In the genomic region with DNA sequence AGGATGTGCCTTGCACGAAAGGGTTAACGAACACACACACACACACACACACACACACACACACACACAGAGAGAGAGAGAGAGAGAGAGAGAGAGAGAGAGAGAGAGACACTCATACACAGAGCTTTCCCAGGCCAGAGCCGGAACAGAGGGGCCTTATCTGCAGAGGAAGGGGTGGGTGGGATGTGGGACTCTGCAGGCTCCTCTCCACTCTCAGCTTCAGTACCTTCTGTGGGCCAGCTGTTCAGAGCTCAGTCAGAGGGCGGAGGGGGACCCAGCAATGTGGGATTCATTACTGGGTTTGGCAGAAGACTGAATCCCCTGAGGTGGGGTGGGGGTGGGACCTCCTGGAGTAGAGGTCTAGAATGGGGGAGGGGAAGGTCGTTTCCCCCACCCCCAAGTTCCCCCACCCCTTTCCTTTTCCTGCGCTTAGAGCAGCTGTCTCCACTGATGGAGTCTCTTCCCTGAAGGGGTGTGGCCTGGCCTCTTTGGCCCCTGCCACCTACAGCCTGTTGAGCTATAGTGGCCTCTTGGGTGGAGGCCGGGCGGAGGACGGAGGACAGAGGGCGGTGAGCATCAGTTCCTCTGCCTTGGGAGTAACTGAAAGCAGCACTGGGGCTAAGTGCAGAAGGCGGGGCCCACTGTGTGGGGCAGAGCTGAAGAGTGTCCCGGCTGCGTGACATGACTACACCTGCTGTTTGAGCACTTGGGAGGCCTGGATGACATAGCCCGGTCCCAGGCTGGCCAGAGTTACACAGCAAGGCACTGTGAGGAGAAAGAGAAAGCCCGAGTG, we compare ENCODE assay signal across 8 mouse cellular contexts.
DNase-seq lines count a peak whose midpoint lies in the region; ATAC-seq and TF ChIP-seq lines count a peak whose summit lies in the region.

No protein-coding gene starts in this region.

- DNase-seq in CH12.LX (ENCODE audit: extremely low read depth): peak; percentile 88
- no peak for DNase-seq in liver, adult 2 months (ENCODE audit: extremely low read depth, low read depth, low spot score)
- DNase-seq in monocyte, adult 2 months (ENCODE audit: low read depth in 1 of 2, low spot score in 2 of 2): peak; percentile 33 to 62
- DNase-seq in ovary, adult 18-20 months (ENCODE audit: low spot score): no peak
- no peak for DNase-seq in right cerebral cortex, postnatal 25 days
- DNase-seq in left cerebral cortex, postnatal 36 days (ENCODE audit: low spot score in 2 of 2): no peak

- H3K79me2 ChIP-seq in CH12.LX (replicated peaks; ENCODE audit: control insufficient read depth, extremely low read depth, insufficient read depth, poor library complexity, severe bottlenecking): peaks cover 29% of the 10 kb centered on the region
- peaks cover 63% of the 10 kb centered on the region for H3K79me2 ChIP-seq in liver, adult 2 months (ENCODE audit: control insufficient read depth, insufficient read depth, low read length)

- intact Hi-C loops in left cerebral cortex, postnatal 36 days (cut with DNase I): no loop called here

- peak overlapping the region; percentile 45 for H3K9ac ChIP-seq in CH12.LX (ENCODE audit: insufficient read depth, low read depth)
- no peak overlapping the region; the same call in 1 of the 2 replicates for H3K9ac ChIP-seq in heart, embryonic 15.5 days
- H3K9ac ChIP-seq in liver, adult 2 months (ENCODE audit: low read depth, low read length): no peak overlapping the region

- peak; percentile 39 for ATAC-seq in common myeloid progenitor, adult 5-6 weeks (replicated peaks; ENCODE audit: low read depth, poor library complexity, severe bottlenecking)
- ATAC-seq in heart, embryonic 15.5 days (replicated peaks; ENCODE audit: insufficient number of reproducible peaks, insufficient read depth, low FRiP score, low read depth): peak; percentile 77

- H3K27ac ChIP-seq in CH12.LX (ENCODE audit: insufficient read depth, low read depth): peak overlapping the region; percentile 97
- peak overlapping the region; percentile 77 for H3K27ac ChIP-seq in heart, embryonic 15.5 days
- H3K27ac ChIP-seq in liver, adult 2 months (replicated peaks; ENCODE audit: insufficient read depth, low read depth, low read length): peak overlapping the region; percentile 69

- H3K27me3 ChIP-seq in CH12.LX (replicated peaks): no peaks in the 10 kb centered on the region
- no peaks in the 10 kb centered on the region for H3K27me3 ChIP-seq in heart, embryonic 15.5 days
- H3K27me3 ChIP-seq in liver, adult 2 months (ENCODE audit: control insufficient read depth, insufficient read depth, low read length): no peaks in the 10 kb centered on the region

- H3K4me2 ChIP-seq in CH12.LX (ENCODE audit: insufficient read depth, low read depth, poor library complexity, severe bottlenecking): peak overlapping the region; percentile 72
- peak overlapping the region; percentile 41 for H3K4me2 ChIP-seq in heart, embryonic 15.5 days

- TF ChIP-seq CTCF in CH12.LX (conservative IDR thresholded peaks at IDR 0.05 in 1 of 2, IDR thresholded peaks at IDR 0.05 in 1 of 2; ENCODE audit: low read depth in 2 of 2, low read length in 2 of 2): peak in 1 of 2 experiments; percentile 9; a peak in 2 of 4 replicates
- TF ChIP-seq CTCF in liver, adult 2 months (IDR thresholded peaks at IDR 0.05; ENCODE audit: low read depth, low read length): no peak

- peak overlapping the region in 2 of 3 experiments; percentile 13 to 32 for H3K4me3 ChIP-seq in CH12.LX (replicated peaks in 1 of 3; ENCODE audit: low read depth in 2 of 3, low read length in 2 of 3, poor library complexity in 1 of 3)
- no peak overlapping the region for H3K4me3 ChIP-seq in heart, embryonic 15.5 days
- H3K4me3 ChIP-seq in liver, adult 2 months (ENCODE audit: insufficient read depth, low read depth, low read length): no peak overlapping the region

- H3K4me1 ChIP-seq in CH12.LX (ENCODE audit: control insufficient read depth in 1 of 2, insufficient read depth in 2 of 2): peaks cover 69 to 90% of the 10 kb centered on the region in 2 experiments
- peaks cover 85% of the 10 kb centered on the region for H3K4me1 ChIP-seq in heart, embryonic 15.5 days (replicated peaks)
- peaks cover 54% of the 10 kb centered on the region for H3K4me1 ChIP-seq in liver, adult 2 months (ENCODE audit: control insufficient read depth, insufficient read depth, low read length)

- H3K9me3 ChIP-seq in CH12.LX (replicated peaks; ENCODE audit: low read length): no peaks in the 10 kb centered on the region
- no peaks in the 10 kb centered on the region for H3K9me3 ChIP-seq in heart, embryonic 15.5 days (replicated peaks)

- peak; percentile 64; the same call in 1 of the 2 replicates for TF ChIP-seq POLR2A in CH12.LX (IDR thresholded peaks at IDR 0.05; ENCODE audit: low read depth, low read length)
- no peak for TF ChIP-seq POLR2A in liver, adult 2 months (IDR thresholded peaks at IDR 0.05; ENCODE audit: extremely low read depth, insufficient read depth, low read length)

- TF ChIP-seq RAD21 in CH12.LX (IDR thresholded peaks at IDR 0.05; ENCODE audit: low read depth, low read length): no peak

- dilution Hi-C loops in CH12.LX (cut with MboI; ENCODE audit: extremely low pct_ligation_motif_present, extremely low pct_unique_long_range_greater_than_20kb, low sequenced_read_pairs): no loop called here

- peaks cover 0 to 14% of the 10 kb centered on the region in 2 experiments for H3K36me3 ChIP-seq in CH12.LX (replicated peaks in 1 of 2; ENCODE audit: control insufficient read depth in 1 of 2, insufficient read depth in 1 of 2, low read length in 1 of 2)
- no peaks in the 10 kb centered on the region for H3K36me3 ChIP-seq in heart, embryonic 15.5 days
- H3K36me3 ChIP-seq in liver, adult 2 months (ENCODE audit: control insufficient read depth, insufficient read depth, low read length): no peaks in the 10 kb centered on the region

- WGBS in heart, embryonic 15.5 days: 19% methylated on average over 15 of the region's 15 CpGs
- 62% methylated on average over 15 of the region's 15 CpGs for WGBS in liver, adult 2 months

- TF ChIP-seq EP300 in CH12.LX (IDR thresholded peaks at IDR 0.05; ENCODE audit: low read length): no peak; the same call in 1 of the 2 replicates

- in situ Hi-C loops in CH12.LX (cut with MboI; ENCODE audit: low pct_ligation_motif_present, low pct_unique_long_range_greater_than_20kb, low sequenced_read_pairs): no loop called here

TF ChIP-seq in CH12.LX, 34 proteins besides CTCF, POLR2A, EP300 and RAD21 (continues in another document):
- TF ChIP-seq JUN (IDR thresholded peaks at IDR 0.05; ENCODE audit: insufficient read depth, low read depth, low read length) (no peak), ELF1 (IDR thresholded peaks at IDR 0.05; ENCODE audit: low read depth, low read length) (peak; percentile 59), MYC (IDR thresholded peaks at IDR 0.05; ENCODE audit: low read depth, low read length) (no peak), SIN3A (IDR thresholded peaks at IDR 0.05; ENCODE audit: low read length) (peak; percentile 57; the same call in 1 of the 2 replicates), TCF12 (IDR thresholded peaks at IDR 0.05; ENCODE audit: low read depth, low read length) (peak; percentile 77), MXI1 (IDR thresholded peaks at IDR 0.05; ENCODE audit: low read depth, low read length) (peak; percentile 74), UBTF (IDR thresholded peaks at IDR 0.05; ENCODE audit: low read depth, low read length) (peak; percentile 79), CHD2 (IDR thresholded peaks at IDR 0.05; ENCODE audit: low read length) (peak; percentile 93), TBP (conservative IDR thresholded peaks at IDR 0.05; ENCODE audit: low read depth, low read length) (no peak), E2F4 (IDR thresholded peaks at IDR 0.05; ENCODE audit: insufficient replicate concordance, low read depth, low read length) (no peak), MAX (IDR thresholded peaks at IDR 0.05; ENCODE audit: low read length) (peak; percentile 61), BHLHE40 (IDR thresholded peaks at IDR 0.05; ENCODE audit: low read depth, low read length) (peak; percentile 44), USF1 (IDR thresholded peaks at IDR 0.05; ENCODE audit: low read depth, low read length) (no peak), GABPA (IDR thresholded peaks at IDR 0.05; ENCODE audit: insufficient replicate concordance, low read depth, low read length) (no peak), SMC3 (IDR thresholded peaks at IDR 0.05; ENCODE audit: low read depth, low read length) (peak; percentile 13), IRF4 (IDR thresholded peaks at IDR 0.05; ENCODE audit: low read depth, low read length) (peak; percentile 76), MAZ (IDR thresholded peaks at IDR 0.05; ENCODE audit: low read depth, low read length) (peak; percentile 91; the same call in 1 of the 2 replicates), PAX5 (IDR thresholded peaks at IDR 0.05; ENCODE audit: low read length) (no peak), RCOR1 (conservative IDR thresholded peaks at IDR 0.05; ENCODE audit: low read depth, low read length) (0 out of 2 replicates have a peak, but pooled peaks have one; percentile 52), USF2 (conservative IDR thresholded peaks at IDR 0.05; ENCODE audit: low read depth, low read length) (no peak), ETS1 (conservative IDR thresholded peaks at IDR 0.05; ENCODE audit: low read depth, low read length) (peak; percentile 50), MEF2A (IDR thresholded peaks at IDR 0.05; ENCODE audit: borderline replicate concordance, low read depth, low read length) (peak; percentile 71; the same call in 1 of the 2 replicates), ZKSCAN1 (IDR thresholded peaks at IDR 0.05; ENCODE audit: borderline replicate concordance, low read depth, low read length) (no peak), MAFK (IDR thresholded peaks at IDR 0.05; ENCODE audit: insufficient replicate concordance, low read length) (no peak), NRF1 (IDR thresholded peaks at IDR 0.05; ENCODE audit: low read depth, low read length) (peak; percentile 39; the same call in 1 of the 2 replicates), POLR2AphosphoS2 (IDR thresholded peaks at IDR 0.05; ENCODE audit: low read depth, low read length) (peak; percentile 58; the same call in 1 of the 2 replicates), NELFE (IDR thresholded peaks at IDR 0.05; ENCODE audit: low read depth, low read length) (no peak), HCFC1 (IDR thresholded peaks at IDR 0.05; ENCODE audit: low read depth, low read length) (no peak; the same call in none of the 2 replicates), CHD1 (IDR thresholded peaks at IDR 0.05; ENCODE audit: low read depth, low read length) (0 out of 2 replicates have a peak, but pooled peaks have one; percentile 59), ZC3H11A (IDR thresholded peaks at IDR 0.05; ENCODE audit: low read depth, low read length) (no peak), ZNF384 (IDR thresholded peaks at IDR 0.05; ENCODE audit: low read depth, low read length) (no peak), ZMIZ1 (IDR thresholded peaks at IDR 0.05; ENCODE audit: low read depth, low read length) (peak; percentile 22; the same call in 1 of the 2 replicates), KAT2A (IDR thresholded peaks at IDR 0.05; ENCODE audit: insufficient replicate concordance, low read length) (0 out of 2 replicates have a peak, but pooled peaks have one; percentile 12)

Comparison
In these comparisons a context has a peak if more than half of its experiments do, and no peak if none do; other contexts are left out.
1. DNase-seq: peak in CH12.LX (single experiment) and monocyte, adult 2 months (2 of 2); none in liver, adult 2 months (single experiment), ovary, adult 18-20 months (single experiment), right cerebral cortex, postnatal 25 days (single experiment) and left cerebral cortex, postnatal 36 days (0 of 2).
2. H3K4me3 ChIP-seq: peak in CH12.LX (2 of 3); none in heart, embryonic 15.5 days (single experiment) and liver, adult 2 months (single experiment).
3. Peak in every context shown above with its lines, with median percentiles within 50 percentile points of each other: H3K27ac ChIP-seq.